Mouse (Mus musculus): ENCODE measurements around the gene Slc51b.

Gene Slc51b

DNA sequence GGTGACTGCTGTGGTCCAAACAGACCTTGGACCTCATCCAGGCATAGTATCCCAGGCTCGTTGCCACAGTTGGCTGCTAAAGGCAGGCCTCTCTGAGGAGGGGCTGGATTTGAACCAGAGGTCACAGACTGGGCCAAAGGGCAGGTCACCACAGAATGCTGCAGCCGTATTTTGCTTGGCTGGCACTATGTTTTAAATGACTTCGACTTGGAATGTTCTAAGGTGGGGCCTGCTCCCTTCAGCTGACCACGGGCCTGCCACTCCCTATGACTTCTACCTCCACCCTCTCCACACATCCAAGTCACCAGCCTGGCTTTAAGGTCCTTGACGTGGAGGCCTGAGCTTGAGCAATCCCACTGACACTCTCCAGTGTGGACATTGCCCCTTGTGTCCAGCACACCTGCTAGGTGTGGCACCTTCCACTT lies 13.9 kb downstream of the Slc51b start:
- DNase-seq (ENCODE audit: low read depth), result no peak

DNA sequence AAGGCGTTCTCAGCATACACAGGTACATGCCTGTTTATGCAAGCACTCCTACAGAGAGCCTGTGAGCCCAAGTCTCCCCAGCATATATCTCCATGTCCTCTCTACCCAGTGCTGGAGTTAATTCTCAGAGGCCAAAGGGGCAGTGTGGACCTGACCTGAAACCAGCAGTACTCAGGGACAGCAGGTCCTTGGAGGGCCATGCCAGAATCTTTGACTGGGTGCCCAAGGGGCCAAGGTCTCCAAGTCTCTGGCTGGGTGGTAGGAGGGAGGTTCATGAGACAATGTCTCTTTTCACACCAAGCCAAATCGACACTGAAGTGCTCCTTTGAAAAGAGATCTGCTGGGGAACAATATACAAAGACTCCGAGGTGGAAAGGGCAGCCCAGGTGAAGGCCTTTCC lies 14.9 kb downstream of the Slc51b start:
- no peak for DNase-seq (ENCODE audit: low read depth)

DNA sequence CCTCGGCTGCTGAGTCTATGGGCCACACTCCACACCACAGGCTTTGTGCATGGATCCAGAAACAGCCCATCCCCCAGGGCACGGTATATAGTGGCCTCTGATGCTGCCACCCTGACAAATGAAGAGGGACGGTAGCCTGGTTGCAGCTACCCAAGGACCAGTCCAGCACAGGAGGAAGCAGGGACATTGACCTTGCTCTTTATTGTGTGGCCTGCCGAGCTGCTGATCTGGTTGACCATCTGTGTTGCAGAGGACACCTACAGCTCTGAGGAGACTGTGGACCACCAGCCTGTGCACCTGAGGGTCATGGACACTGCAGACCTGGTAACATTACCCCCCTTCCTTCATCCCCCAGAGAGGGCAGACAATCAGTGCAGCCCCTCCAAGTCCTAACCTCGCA lies 15.4 kb downstream of the Slc51b start:
- DNase-seq (ENCODE audit: low read depth), result no peak

DNA sequence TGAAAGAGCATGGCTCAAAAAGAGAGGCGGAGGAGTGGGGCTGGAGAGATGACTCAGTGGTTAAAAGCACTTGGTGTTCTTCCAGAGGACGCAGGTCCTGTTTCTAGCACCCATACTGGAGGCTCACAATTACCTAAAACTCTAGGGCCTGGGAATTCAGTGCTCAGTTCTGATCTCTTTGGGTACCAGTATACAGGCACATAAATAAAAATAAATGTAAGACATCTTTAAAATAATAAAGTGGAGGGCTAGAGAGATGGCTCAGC lies 17.6 kb downstream of the Slc51b start:
- no peak for DNase-seq (ENCODE audit: low read depth)

DNA sequence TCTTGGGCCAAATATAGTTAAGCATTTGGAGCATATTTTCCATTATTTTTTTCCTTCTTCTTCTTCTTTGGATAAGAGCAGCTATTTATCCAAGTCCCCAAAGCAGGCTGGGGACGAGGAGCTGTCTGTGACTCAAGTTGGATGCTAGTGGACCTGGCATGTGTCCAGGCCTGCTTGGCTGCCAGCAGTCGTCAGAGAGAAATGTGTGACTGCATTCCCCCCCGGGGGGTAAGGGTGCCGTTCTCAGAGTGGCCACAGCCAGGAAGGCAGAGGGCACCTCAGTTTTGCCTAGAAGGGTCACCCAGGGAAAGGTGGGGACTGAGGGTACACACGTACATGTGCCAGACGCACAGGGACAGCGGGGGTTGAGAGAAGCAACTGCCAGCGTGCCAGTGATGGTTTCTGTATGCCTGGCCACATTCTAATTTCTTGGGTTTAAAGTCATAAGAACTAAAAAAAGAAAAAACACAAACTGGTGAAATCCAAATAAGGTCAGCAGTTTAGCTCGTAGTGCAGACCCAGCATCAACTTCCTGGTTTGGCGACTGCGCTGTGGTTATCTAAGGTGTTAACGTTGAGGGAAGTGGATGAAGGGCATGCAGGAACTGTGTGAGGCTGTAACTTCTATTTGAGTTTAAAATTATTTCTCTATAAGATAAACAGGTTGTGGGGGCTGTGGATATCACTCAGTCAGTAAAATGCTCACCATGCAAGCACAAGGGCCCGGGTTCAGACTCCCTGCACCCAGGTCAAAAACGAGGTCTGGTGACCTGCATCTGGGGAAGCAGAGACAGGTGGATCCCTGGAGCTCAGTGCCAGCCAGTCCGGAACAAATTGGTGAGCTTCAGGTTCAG lies 18.2 kb downstream of the Slc51b start:
- peak; percentile 31 for DNase-seq (ENCODE audit: low read depth)

DNA sequence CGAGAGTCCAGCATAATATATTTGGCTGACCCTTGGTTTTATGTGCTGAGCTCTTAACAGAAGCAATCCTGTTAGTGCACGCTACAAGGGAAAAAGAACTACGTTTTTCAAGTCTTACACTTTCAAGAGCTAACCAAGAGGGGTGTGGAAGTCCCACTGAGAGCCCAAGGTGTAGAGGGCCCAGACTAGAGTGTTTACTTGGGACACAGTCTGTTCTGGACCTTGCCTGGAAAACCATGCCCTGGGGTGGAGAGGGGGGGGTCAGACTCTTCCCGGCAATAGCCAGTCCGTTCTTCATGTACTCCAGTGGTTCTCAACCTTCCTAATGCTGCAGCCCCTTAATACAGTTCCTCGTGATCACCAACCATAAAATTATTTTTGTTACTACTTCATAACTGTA lies 22.8 kb downstream of the Slc51b start:
- no peak for DNase-seq (ENCODE audit: low read depth)

DNA sequence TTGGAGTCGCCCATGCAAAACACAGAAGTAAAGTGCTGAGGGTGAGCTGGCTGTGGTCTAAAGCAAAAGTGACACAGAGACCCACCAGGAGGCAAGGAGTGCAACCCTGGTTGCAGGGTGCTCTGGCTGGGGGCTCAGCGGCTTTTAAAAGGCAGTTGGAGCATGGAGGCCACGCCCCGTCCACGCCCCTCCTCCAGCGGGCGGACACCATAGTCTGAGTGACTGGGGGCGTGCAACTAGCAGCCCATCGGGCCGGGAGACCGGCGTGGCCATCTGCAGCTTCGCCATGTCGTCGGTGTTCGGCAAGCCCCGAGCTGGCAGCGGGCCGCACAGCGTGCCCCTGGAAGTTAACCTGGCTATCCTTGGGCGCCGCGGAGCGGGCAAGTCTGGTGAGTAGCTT lies 24.5 kb downstream of the Slc51b start, which contains the start of gene Rasl12:
TSS of gene Rasl12 (plus strand) at position 228 of the 400 bp plus-strand sequence.
- DNase-seq (ENCODE audit: low read depth), result peak; percentile 55

DNA sequence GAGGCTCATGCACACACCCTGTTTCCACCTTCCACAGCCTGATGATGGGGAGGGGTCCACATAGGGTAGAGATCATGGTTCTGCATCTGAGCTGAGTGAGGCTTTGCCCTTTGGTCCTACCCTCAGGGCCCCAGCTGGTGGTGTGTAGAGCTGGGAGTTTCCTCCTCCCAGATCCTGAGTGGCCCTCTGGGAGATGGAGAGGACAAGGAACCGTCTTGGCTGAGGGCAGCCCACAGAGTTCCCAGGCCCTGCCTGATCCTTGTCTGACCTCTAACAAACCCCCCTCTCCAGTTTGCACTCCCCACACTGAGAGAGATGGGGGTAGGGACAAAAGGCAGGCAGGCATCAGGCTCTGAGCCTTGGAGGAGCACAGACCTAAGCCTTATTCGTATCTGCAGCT lies 28.4 kb downstream of the Slc51b start:
- no peak for DNase-seq (ENCODE audit: low read depth)

DNA sequence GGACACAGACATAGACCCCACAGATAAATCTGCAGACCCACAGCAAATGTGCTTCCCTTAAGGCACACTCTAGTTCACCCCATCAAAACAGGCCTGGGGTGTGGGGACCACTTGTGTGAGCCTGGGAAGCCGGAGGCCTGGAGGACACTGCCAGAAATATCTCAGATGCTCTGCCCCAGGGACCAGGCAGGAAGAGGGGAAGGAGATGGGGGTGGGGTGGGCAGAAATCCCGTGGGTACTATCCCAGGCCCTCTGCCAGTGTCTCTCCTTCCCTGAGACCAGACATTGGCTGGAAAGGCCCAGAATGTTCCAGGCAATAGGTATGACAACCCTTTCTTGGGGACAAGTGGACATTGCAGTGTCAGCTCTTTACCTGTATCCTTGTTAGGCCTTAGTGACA lies 29.1 kb downstream of the Slc51b start:
- DNase-seq (ENCODE audit: low read depth), result no peak

DNA sequence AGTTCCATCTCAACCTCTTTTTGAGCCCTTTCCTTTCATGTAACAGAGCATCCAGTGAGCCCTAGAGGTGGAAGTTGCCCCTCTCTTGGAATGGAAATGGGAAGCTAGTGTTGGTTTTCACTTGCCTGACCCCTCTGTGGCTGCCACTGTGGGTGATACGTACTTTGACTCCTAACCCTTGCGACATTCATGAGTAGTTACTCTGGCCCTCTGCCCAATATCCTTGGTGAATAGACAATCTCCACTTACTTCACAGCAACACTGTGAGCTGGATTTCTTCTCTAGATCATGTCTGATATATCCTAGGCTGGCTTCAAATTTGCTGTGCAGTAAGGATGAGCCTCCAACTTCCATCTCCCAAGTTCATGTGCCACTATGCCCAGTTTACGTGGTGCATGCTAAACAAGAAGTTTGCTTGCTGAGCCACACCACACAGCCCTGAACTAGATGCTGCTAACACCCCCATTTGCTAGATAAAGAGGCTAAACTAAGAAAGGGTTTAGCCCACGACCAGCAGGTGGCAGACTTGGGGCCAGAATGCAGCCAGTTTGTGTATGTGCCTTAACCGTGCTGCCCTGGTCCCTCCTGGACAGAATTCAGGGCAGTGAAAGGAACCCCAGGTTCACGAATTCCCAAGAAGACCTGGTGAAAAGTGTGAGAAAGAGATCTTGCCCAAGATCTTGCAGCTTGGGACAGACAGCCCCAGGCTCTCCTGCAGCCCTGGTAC lies 30.0 kb downstream of the Slc51b start:
- peak; percentile 72 for DNase-seq (ENCODE audit: low read depth)

DNA sequence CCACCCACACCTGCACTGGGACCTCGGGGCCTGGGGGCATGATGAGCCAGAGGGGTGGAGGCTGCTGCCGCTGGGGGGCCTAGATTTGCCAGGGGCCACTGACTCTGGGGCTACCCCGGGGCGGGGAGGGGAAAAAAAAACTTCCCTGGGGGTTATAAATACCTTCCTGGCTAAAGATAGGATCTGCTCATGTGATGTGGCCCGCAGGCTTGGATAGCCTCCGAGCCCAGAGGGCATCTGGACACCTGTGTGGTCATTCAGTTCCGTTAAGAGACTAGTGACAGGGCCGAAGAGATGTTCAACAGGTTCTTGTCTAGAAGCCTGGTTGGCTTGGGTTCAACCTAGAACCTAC lies 31.2 kb downstream of the Slc51b start, which contains the start of gene Kbtbd13:
TSS of gene Kbtbd13 (minus strand) at position 40 of the 352 bp plus-strand sequence.
- no peak for DNase-seq (ENCODE audit: low read depth)

DNA sequence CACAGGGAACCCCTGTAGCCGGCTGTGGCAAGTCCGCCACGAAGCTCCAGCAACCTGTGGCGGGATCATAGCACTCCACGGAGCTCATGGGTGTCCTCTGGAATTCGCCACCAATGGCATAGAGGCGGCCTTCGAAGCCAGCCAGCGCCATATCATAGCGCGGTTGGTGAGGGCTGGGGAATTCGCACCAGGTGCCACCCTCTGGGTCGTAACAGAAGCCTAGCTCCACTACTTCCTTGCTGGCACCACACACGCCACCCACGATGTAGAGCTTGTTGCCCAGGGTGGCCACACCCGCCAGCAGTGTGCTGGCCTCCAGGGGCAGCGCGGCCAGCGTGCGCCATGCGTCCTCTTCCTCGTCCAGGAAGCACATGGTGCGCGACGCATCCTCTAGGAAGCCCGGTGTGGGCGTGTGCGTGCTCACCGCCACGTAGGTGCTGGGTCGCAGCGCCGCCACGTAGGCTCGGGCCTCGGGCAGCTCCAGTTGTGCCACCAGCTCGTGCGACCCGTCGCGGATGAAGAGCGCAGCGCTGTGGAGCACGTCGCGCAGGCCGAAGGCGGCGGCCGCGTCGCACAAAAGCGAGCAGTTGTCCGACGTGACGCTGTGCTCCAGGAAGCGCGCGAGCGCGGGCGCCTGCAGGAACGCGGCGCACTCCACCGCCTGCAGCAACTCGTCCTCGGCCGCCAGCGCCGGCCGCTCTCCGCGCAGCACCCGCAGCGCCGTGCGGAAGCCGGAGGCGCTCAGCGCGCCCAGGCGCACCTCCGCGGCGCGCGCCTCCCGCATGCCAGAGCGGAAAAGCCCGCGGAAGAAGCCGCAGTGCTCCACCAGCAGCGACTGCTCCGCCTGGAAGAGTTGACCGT lies 31.8 kb downstream of the Slc51b start:
- DNase-seq (ENCODE audit: low read depth), result peak; percentile 22

DNA sequence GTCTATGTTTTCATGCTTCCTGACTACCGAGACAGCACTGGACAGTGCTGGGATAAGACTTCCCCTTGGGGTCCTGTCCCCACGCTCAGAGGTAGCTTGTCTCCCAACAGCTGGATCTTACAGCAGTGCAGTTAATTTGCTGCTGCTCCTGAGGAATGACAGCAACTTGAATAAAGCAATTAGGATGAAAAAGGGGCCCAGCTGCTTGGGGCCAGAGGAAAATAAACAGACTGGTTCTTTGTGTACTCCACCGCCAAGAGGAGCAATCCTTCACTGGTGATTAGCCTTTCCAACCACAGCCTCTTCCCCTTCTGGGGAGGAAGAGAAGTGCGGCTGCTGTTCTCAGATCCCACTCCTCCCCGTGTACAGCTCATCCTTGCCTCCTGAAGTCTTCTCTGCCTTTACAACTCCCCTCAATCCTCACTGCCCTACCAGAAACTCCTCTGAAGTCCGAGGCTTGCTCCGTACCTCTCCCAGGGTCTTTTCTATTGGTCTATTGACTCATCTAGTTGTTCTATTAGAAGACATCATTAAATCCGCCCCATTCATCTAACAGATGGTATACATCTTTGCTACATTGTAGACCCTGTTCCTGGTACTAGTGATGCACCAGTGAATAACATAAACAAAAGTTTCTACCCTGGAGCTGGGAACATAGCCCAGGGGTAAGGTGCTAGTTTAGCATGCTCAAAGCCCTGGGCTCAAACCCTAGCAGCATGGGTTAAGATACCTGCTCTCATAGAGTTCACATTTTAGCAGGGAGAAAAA lies 36.2 kb downstream of the Slc51b start:
- no peak for DNase-seq (ENCODE audit: low read depth)

DNA sequence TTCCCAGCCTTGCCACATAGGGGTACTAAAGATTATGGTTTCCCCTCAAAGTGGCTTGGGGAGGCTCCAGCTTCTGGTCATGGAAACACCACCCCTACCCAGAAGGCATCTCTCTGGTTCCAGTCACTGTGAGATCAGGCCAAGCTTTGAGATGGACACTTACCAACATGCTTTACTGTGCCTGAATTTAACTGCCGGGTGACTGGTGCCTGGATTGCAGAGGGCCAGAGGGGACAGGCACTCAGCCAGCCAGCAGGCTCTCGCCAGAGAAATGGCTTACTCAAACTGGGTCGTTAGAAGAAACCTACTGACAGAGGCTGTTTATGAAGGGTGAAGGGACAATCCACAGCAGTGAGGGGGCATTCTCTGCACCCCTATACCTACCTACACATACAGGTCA lies 38.5 kb downstream of the Slc51b start:
- DNase-seq (ENCODE audit: low read depth), result no peak

DNA sequence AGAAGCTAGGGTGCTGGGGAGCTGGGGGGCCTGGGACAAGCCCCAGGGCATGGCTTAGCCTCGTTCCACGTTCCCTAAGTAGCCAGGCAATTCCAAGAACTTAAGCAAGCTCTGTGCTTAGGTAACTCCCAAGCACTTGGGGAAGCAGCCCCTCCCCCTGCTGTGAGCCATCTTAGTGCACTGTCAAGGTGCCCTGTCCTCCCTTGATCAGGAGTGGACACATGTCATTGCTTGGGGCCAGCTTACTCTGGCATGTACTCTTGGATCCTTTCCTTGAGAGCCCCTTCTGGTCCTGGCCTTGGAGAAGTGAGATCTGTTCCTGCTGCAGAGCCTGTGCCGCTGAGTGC lies 40.0 kb downstream of the Slc51b start:
- no peak for DNase-seq (ENCODE audit: low read depth)

DNA sequence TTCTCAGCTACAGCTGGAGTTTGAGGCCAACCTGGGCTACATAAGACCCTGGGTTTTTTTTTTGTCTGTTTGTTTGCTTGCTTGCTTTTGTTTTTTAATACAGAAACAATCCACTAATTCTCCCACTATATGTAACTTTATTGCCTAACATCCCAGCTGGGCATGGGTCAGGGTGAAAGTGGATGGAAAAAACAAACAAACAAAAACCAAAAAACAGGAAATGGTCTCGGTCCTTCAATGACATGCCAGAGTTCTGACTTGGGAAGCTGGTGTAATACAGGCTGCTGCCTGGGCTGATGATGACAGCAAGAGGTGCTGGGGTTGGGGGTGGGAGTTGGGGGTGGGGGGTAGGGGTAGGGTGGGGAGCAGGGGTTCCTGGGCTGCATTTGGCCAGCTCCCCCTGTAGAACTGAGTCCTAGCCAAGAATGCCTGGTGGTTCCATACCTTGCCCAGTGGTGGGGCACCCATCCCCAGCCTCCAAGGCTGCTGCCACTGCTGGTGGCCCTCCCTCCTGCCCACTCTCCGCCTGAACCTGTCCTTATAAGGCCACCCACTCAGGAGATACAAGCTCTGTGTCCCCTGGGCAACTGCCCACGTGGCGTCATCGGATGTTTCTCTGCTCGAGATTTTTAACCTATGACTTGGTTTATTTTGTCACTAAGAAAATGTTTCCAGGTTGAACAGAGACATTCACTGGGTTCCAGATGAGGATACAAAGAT lies 40.6 kb downstream of the Slc51b start:
- no peak for DNase-seq (ENCODE audit: low read depth)

DNA sequence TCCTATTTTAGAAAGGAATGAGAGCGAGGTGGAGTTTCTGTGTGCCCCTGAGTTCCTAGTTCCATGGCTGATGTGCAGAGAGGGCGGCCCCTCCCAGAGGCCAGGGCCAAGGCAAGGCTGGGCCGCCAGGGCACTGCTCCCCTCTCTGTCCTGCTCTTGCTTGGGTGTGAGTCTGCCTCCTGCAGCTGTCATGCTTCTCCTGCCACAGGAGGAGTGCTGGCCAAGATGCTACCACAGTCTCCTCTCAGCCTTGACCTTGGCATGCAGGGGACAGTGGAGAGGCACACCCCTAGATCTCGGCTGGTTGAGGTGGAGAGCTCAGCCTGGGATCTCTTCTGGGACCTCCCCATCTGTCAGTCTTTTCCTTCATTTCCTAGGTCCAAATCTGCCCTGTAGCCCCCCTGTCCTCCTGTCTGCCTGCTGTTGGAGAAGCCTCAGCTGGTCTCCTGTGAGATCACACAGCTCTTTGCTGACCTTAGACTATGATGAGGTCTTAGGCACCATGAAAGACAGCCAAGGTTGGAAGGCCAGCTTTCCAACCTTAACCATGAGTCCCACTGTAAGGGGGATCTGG lies 41.7 kb downstream of the Slc51b start:
- no peak for DNase-seq (ENCODE audit: low read depth)

DNA sequence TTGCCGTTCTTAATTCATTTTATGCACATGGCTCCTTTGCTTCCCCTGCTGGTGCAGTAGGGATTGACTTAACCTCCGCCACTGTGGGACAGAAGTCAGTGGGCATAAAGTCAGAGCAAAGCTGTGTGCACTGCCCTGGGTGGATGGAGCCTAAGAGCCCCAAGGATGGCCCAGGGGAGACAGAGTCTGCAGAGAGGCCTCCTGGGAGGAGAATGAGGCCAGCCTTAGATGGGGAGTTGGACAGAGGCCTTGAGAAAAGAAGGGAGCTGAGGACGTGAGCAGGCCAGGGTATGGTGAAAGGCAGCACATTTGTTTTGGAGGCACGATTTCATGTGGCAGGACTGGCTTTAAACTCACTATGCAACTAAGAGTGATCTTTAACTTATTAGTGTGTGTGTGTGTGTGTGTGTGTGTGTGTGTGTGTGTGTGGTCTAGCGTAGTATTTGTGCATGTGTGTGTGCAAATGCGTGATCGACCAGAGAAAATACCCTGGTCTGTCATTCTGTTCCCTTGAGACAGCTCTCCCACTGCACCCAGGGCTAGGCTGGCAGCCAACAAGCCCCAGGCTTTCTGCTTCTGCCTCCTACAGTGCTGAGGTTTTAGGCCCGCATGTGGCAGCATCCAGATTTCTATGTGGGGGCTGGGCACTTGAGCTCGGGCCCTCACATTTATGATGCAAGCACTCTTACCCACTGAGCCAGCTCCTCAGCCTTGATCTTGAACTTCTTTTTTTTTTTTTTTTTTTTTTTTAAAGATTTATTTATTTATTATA lies 47.4 kb downstream of the Slc51b start:
- DNase-seq (ENCODE audit: low read depth), result no peak

DNA sequence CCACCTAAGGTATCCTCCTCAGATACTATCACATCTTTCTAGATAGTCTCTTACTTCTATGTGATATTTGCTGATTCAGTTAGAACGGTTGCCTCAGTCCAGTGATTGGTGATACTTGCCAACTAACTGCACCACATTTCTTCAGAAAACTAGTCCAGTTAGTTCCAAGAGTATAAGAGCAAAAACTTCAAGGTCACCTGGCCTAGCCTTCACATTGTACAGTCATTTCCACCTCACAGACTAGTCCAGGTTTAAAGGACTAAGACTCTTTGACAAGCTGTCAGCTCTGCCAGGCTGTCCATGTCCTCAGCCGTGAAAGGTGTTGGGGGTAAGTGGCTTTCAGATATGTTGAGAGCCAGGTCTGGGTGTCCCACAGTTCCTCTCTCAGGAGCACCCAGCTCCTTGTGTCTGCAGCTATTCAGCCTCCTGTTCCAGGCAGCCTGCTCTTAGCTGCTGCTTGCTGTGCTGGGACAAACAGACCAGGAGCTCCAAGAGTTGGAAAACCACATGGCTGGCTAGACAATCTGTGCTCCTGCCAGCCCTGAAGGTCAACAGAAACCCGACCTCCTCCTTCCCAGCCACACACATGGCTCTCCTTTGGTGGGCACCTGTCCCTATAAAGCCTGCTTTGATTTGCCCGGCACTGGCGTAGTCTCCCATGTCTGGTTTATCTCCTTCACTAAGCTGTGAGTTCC lies 48.1 kb downstream of the Slc51b start:
- DNase-seq (ENCODE audit: low read depth), result no peak

DNA sequence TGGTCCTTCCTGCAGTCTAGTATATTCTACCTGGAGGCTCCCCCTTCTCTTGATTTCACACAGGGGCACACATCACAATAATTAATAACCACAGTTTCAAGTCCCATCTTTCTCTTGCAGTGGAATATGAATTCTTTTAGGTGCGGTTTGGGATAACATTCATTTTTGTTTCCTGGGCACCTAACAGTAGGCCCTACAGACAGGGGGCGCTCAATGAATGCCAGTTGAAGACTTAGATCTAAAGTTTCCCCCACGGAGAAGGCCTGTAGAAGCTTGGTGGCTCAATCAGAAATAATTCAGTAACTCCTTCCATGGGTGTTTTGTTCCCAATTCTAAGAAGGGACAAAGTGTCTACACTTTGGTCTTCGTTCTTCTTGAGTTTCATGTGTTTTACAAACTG lies 50.3 kb downstream of the Slc51b start:
- peak; percentile 36 for DNase-seq (ENCODE audit: low read depth)
